Mouse (Mus musculus): ENCODE measurements at regions not wholly inside any gene's neighbourhood (a gene's known extent, or its start where the extent isn't known, plus 50 kb on each side); places are given as distances from the start of the nearest gene placed in this dataset.

DNA sequence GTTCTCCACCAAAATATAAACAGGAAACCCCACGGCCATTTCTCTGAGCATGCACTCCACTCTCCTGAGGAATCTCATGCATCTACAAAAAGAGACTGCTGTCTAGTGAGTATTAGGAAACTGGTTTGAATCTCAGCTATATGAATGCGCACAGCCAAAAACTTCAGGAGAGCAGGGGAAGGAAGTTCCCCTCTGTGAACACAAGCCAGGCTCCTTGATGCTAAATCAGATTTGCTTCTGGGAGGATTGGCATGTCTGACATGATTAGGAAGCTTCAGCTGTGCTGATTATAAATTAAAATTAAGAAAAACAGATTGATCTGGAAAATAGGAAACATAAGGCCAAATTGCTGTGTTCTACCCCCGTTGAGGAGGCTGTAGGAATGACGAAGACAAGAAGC lies 304.1 kb upstream of the BC052040 start:
- intact Hi-C loops (cut with DNase I) = loop anchor here (10.0 kb wide), 1 partner anchor 237 kb away; no protein-coding TSS in a partner anchor
- no peak for DNase-seq

GRCm38 (mm10) chr2:115293020-115293419 lies 288.5 kb upstream of the BC052040 start:
- DNase-seq = no peak
- intact Hi-C loops (cut with DNase I) = no loop called here

DNA sequence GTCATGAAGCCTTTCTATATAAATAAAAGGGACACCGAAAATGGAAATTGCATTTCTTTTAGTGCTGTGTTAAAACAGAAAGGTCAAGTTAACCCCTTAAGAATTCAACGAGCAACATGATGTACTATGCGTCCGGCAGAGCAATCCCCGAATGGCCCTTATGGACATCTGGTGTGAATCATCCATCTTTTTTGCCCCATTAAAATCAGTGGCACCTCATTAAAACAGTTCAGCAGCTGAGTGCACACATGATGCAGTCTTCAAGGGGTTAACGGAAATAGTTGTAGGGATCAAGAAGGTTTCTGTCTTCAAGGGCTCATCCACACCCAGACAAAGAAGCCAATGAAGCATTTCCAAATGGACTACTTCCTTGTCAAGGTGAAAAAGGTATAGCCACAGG lies 284.1 kb upstream of the BC052040 start:
- intact Hi-C loops (cut with DNase I) = no loop called here
- no peak for DNase-seq

DNA sequence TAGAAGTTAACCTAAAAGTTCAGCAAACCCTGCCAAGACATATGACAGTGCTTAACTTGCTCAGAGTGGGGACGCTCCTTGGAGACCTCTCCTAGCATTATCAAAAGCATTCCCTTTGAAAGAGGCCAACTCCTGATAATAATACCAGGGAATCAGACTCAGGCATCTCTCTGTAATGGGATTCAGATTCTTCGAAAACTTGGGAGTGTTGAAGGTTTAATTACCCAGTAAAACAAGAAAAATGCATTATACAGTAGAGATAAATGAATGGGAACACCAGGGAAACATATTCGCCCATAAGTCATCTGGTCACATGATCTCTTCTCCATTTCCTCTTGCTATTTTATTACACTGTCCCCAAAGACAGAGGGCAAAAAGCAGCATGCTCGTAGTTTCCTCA lies 274.3 kb upstream of the BC052040 start:
- intact Hi-C loops (cut with DNase I) = no loop called here
- no peak for DNase-seq

GRCm38 (mm10) chr2:115309856-115310631 lies 271.5 kb upstream of the BC052040 start:
- DNase-seq = no peak
- intact Hi-C loops (cut with DNase I) = no loop called here

DNA sequence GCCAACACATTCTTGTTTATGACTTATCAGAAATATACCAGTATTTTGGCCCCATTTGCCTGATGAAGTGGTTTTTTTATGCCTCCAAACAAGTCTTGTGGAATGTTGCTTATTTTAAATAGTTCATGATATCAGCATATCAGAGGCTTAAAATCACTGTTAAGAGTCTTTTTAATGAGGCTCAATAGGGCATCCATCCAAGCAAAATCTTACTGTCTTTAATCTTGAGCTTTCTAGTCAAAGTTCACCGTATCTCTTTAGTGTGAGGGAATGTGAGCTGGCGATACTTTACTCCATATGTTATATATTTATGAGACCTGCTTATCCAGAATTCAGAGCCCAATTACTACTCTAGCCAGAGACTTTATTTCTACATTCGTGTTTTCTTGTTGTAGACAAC lies 263.0 kb upstream of the BC052040 start:
- DNase-seq = no peak
- intact Hi-C loops (cut with DNase I) = no loop called here

GRCm38 (mm10) chr2:115322582-115322981 lies 258.9 kb upstream of the BC052040 start:
- intact Hi-C loops (cut with DNase I) = no loop called here

DNA sequence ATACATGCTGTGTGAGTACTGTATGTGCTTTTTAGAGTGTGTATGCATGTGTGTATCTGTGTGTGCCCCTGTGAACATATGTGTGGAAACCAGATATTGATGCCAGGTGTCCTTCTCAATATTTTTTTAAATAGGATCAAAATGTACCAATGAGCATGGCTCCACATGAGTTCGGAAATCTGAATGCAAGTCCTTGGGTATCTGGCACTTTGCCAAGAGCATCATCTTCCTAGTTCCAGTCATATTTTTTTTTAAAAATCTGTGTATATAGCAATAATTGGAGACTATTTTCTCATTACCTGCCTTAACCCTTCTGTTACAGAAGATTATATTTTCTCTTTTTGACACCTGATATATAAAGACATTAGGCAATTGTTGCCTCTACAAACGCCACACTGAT lies 255.0 kb upstream of the BC052040 start:
- peak; percentile 44 for DNase-seq

More at GRCm38 (mm10) chr2:115322582-115322981, 258.9 kb upstream of the BC052040 start:
- DNase-seq = peak; percentile 4

GRCm38 (mm10) chr2:115338178-115338577 lies 243.3 kb upstream of the BC052040 start:
- no peak for DNase-seq
- intact Hi-C loops (cut with DNase I) = no loop called here

More for the DNA sequence above, 255.0 kb upstream of the BC052040 start:
- intact Hi-C loops (cut with DNase I) = no loop called here

GRCm38 (mm10) chr2:115339034-115339433 lies 242.5 kb upstream of the BC052040 start:
- intact Hi-C loops (cut with DNase I) = no loop called here
- no peak for DNase-seq

- intact Hi-C loops (cut with DNase I) = no loop called here
- DNase-seq = no peak
These were observed 239.2 kb upstream of the BC052040 start for GRCm38 (mm10) chr2:115342360-115342759.

- intact Hi-C loops (cut with DNase I) = no loop called here
- DNase-seq = no peak
These were observed 235.0 kb upstream of the BC052040 start for GRCm38 (mm10) chr2:115346551-115346950.

DNA sequence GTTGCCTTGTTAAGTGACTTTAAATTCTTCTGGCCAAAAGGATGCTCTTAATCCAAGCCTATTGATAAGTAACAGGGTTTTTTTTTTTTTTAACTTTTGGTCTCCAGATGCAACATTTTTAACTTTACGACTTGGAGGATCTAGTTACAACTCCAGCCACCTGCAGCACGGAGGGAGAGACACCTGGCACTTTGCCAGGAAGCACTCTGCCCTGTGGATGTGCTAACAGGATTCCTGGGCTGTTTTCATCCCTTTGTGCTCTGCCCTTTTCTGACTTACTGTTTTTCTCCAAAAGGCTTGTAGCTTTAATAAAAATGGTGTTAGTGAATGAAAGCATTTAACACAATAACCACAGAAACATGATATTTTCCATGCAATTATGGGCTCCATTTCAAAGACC lies 233.3 kb upstream of the BC052040 start:
- intact Hi-C loops (cut with DNase I) = no loop called here
- DNase-seq = peak; percentile 21

DNA sequence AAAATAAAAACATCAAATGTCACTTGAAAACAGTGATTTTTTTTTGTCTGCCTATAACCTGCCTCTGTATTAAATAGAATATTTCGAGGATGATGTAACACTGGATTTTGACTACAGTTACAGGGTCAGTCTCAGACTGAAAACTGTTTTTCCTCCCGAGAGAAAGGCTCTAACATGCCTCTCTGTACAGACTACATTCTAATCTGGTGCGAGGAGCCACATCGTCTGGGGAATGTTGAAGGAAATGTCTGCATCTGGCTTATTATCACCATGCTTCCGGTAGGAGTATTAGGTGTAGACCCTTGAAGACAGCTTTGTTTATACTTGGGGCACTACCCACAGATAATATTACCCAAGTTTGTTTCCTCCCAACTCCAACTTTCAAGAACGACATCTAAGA lies 210.4 kb upstream of the BC052040 start:
- intact Hi-C loops (cut with DNase I) = no loop called here
- no peak for DNase-seq

DNA sequence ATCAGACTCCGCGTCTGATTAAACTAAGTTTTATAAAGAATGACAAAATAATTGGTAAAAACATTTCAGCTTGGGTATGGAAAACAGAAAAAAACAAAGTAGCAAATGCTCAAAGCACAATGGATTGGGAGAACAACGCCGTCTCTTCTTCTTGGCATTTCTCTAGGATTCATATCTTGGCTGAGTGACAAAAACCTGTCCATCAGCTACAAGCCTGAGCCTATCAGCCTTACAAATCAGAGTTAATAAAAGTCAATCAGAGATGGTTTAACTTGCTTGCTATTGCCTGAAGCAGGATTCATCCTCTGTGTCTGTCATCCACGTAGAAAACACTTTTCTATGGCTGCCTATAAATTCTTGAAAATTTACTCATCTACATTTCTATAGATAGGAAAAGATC lies 206.2 kb upstream of the BC052040 start:
- intact Hi-C loops (cut with DNase I) = no loop called here
- no peak for DNase-seq

GRCm38 (mm10) chr2:115384414-115385180 lies 196.9 kb upstream of the BC052040 start:
- DNase-seq = no peak
- intact Hi-C loops (cut with DNase I) = no loop called here

DNA sequence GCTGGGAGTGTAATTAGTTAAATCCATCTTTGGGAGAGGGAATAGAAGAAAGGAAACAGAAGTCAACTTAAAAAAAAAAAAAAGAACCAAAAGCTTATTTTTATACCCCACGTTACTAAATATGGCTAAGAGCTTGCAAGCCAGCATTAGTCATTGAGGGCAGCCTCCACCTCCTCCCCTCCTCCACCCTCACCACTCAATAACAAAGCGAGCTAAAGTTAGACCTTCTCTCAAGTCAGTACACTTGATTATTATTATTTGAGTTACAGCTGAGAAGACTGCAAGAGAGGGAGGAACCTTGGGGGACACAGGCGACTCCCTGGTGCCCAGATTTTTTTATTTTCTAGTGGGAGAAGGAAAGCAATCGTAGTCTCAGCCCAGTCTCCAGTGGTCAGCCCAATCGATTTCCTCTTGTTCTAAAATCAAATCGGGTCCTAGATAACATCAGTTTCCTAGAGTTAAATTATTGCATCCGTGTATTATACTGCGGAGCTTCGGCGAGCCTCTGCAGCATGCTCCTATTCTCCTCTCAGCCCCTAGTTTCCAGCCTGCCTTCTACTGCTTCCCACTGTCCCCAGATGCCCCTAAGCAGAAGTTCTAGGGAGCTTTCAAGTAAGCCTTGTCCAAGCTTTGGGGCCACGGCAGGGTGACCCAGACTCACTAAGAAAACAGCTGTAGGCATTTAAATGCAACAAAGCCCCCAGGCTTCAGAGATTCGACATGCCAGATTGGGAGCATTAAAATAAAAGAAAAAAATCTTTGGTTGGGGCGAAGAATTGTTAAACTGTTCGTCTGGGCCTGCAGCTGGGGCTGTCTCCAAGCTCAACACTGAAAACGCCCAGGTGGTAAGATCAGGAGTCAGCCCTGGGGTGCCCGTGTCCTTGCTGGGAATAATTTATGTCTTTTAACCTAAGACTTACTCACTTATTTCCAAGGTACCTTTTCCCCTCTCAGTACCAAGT lies 196.0 kb upstream of the BC052040 start:
- intact Hi-C loops (cut with DNase I) = no loop called here
- DNase-seq = no peak

DNA sequence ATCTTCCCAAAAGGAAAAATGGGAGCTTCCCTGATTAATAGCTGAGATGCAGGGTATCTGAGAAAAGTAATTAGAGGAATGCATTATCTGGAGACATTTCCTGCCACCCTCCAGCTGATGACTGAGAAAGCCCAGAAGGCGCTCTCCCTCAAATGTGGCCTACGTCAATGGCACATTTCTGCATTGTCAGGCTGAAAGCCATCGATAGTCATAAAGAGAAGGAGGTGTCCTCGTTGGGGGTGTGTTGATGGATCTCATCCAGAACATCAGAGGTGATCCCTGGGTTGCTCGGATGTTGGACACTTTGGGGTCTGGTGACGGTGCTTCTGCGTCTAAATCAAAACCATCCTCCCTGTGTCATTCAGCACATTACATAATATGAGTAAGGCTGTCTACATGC lies 189.9 kb upstream of the BC052040 start:
- DNase-seq = no peak
- intact Hi-C loops (cut with DNase I) = no loop called here

- no peak for DNase-seq
- intact Hi-C loops (cut with DNase I) = no loop called here
These were observed 189.3 kb upstream of the BC052040 start for GRCm38 (mm10) chr2:115392082-115392762.

GRCm38 (mm10) chr2:115394091-115394490 lies 187.4 kb upstream of the BC052040 start:
- intact Hi-C loops (cut with DNase I) = no loop called here
- no peak for DNase-seq

Measured in left cerebral cortex, postnatal 4 days (tissue).